Mouse (Mus musculus): ENCODE measurements at regions not wholly inside any gene's neighbourhood (a gene's known extent, or its start where the extent isn't known, plus 50 kb on each side); places are given as distances from the start of the nearest gene placed in this dataset.

- H3K27ac ChIP-seq (ENCODE audit: insufficient read depth, low read length): no peak overlapping the region
- TF ChIP-seq CTCF (IDR thresholded peaks at IDR 0.05; ENCODE audit: low read depth, low read length) (no peak), EP300 (IDR thresholded peaks at IDR 0.05; ENCODE audit: insufficient read depth, low read depth, low read length) (no peak), POLR2A (IDR thresholded peaks at IDR 0.05; ENCODE audit: insufficient read depth, low read length) (no peak)
- H3K4me3 ChIP-seq (ENCODE audit: low read depth, low read length): no peak overlapping the region
- no peaks in the 10 kb centered on the region for H3K36me3 ChIP-seq (ENCODE audit: control insufficient read depth, insufficient read depth, low read length, poor library complexity, severe bottlenecking)
- no peak overlapping the region for H3K9ac ChIP-seq (ENCODE audit: low read depth, poor library complexity, severe bottlenecking)
- no peaks in the 10 kb centered on the region for H3K9me3 ChIP-seq (replicated peaks; ENCODE audit: control insufficient read depth, insufficient read depth, low read length, poor library complexity, severe bottlenecking)
- peaks cover 4% of the 10 kb centered on the region; the same call in 1 of the 2 replicates for H3K27me3 ChIP-seq (ENCODE audit: control insufficient read depth, insufficient read depth, low read length, poor library complexity, severe bottlenecking)
- no peaks in the 10 kb centered on the region for H3K4me1 ChIP-seq (ENCODE audit: control insufficient read depth, insufficient read depth, low read length)
Measured at GRCm38 (mm10) chr16:78247189-78247588, 54.1 kb upstream of the Cxadr start.

- no peak overlapping the region for H3K27ac ChIP-seq (ENCODE audit: insufficient read depth, low read length)
- H3K9ac ChIP-seq (ENCODE audit: low read depth, poor library complexity, severe bottlenecking): no peak overlapping the region
- no peaks in the 10 kb centered on the region for H3K36me3 ChIP-seq (ENCODE audit: control insufficient read depth, insufficient read depth, low read length, poor library complexity, severe bottlenecking)
- no peak overlapping the region for H3K4me3 ChIP-seq (ENCODE audit: low read depth, low read length)
- no peak for TF ChIP-seq CTCF (IDR thresholded peaks at IDR 0.05; ENCODE audit: low read depth, low read length)
- no peak for TF ChIP-seq EP300 (IDR thresholded peaks at IDR 0.05; ENCODE audit: insufficient read depth, low read depth, low read length)
- no peak for TF ChIP-seq POLR2A (IDR thresholded peaks at IDR 0.05; ENCODE audit: insufficient read depth, low read length)
- peaks cover 3% of the 10 kb centered on the region; the same call in 1 of the 2 replicates for H3K27me3 ChIP-seq (ENCODE audit: control insufficient read depth, insufficient read depth, low read length, poor library complexity, severe bottlenecking)
- H3K4me1 ChIP-seq (ENCODE audit: control insufficient read depth, insufficient read depth, low read length): no peaks in the 10 kb centered on the region
- no peaks in the 10 kb centered on the region for H3K9me3 ChIP-seq (replicated peaks; ENCODE audit: control insufficient read depth, insufficient read depth, low read length, poor library complexity, severe bottlenecking)
Measured at GRCm38 (mm10) chr16:78242678-78243077, 58.6 kb upstream of the Cxadr start.

GRCm38 (mm10) chr16:78240152-78240551 lies 61.1 kb upstream of the Cxadr start:
- H3K27me3 ChIP-seq (ENCODE audit: control insufficient read depth, insufficient read depth, low read length, poor library complexity, severe bottlenecking): peaks cover 12% of the 10 kb centered on the region; the same call in 1 of the 2 replicates
- TF ChIP-seq EP300 (IDR thresholded peaks at IDR 0.05; ENCODE audit: insufficient read depth, low read depth, low read length) (no peak), POLR2A (IDR thresholded peaks at IDR 0.05; ENCODE audit: insufficient read depth, low read length) (no peak), CTCF (IDR thresholded peaks at IDR 0.05; ENCODE audit: low read depth, low read length) (no peak)
- H3K27ac ChIP-seq (ENCODE audit: insufficient read depth, low read length): no peak overlapping the region
- H3K4me1 ChIP-seq (ENCODE audit: control insufficient read depth, insufficient read depth, low read length): peaks cover 1% of the 10 kb centered on the region
- no peaks in the 10 kb centered on the region for H3K36me3 ChIP-seq (ENCODE audit: control insufficient read depth, insufficient read depth, low read length, poor library complexity, severe bottlenecking)
- no peaks in the 10 kb centered on the region; the same call in 1 of the 2 replicates for H3K9me3 ChIP-seq (replicated peaks; ENCODE audit: control insufficient read depth, insufficient read depth, low read length, poor library complexity, severe bottlenecking)
- no peak overlapping the region for H3K4me3 ChIP-seq (ENCODE audit: low read depth, low read length)
- no peak overlapping the region for H3K9ac ChIP-seq (ENCODE audit: low read depth, poor library complexity, severe bottlenecking)

GRCm38 (mm10) chr16:78238052-78238701 lies 63.1 kb upstream of the Cxadr start:
- H3K36me3 ChIP-seq (ENCODE audit: control insufficient read depth, insufficient read depth, low read length, poor library complexity, severe bottlenecking): no peaks in the 10 kb centered on the region
- no peak overlapping the region for H3K9ac ChIP-seq (ENCODE audit: low read depth, poor library complexity, severe bottlenecking)
- H3K9me3 ChIP-seq (replicated peaks; ENCODE audit: control insufficient read depth, insufficient read depth, low read length, poor library complexity, severe bottlenecking): no peaks in the 10 kb centered on the region; the same call in 1 of the 2 replicates
- no peak for TF ChIP-seq POLR2A (IDR thresholded peaks at IDR 0.05; ENCODE audit: insufficient read depth, low read length)
- no peak for TF ChIP-seq CTCF (IDR thresholded peaks at IDR 0.05; ENCODE audit: low read depth, low read length)
- H3K4me1 ChIP-seq (ENCODE audit: control insufficient read depth, insufficient read depth, low read length): peaks cover 1% of the 10 kb centered on the region
- no peak overlapping the region for H3K27ac ChIP-seq (ENCODE audit: insufficient read depth, low read length)
- H3K27me3 ChIP-seq (ENCODE audit: control insufficient read depth, insufficient read depth, low read length, poor library complexity, severe bottlenecking): peaks cover 12% of the 10 kb centered on the region; the same call in 1 of the 2 replicates
- H3K4me3 ChIP-seq (ENCODE audit: low read depth, low read length): no peak overlapping the region

GRCm38 (mm10) chr16:78237641-78238051 lies 63.6 kb upstream of the Cxadr start:
- Histone ChIP-seq H3K27me3 (ENCODE audit: control insufficient read depth, insufficient read depth, low read length, poor library complexity, severe bottlenecking) (peaks cover 12% of the 10 kb centered on the region; the same call in 1 of the 2 replicates), H3K9ac (ENCODE audit: low read depth, poor library complexity, severe bottlenecking) (no peak overlapping the region), H3K36me3 (ENCODE audit: control insufficient read depth, insufficient read depth, low read length, poor library complexity, severe bottlenecking) (no peaks in the 10 kb centered on the region), H3K4me3 (ENCODE audit: low read depth, low read length) (no peak overlapping the region), H3K4me1 (ENCODE audit: control insufficient read depth, insufficient read depth, low read length) (peaks cover 1% of the 10 kb centered on the region), H3K27ac (ENCODE audit: insufficient read depth, low read length) (no peak overlapping the region), H3K9me3 (replicated peaks; ENCODE audit: control insufficient read depth, insufficient read depth, low read length, poor library complexity, severe bottlenecking) (no peaks in the 10 kb centered on the region; the same call in 1 of the 2 replicates)
- TF ChIP-seq CTCF (IDR thresholded peaks at IDR 0.05; ENCODE audit: low read depth, low read length) (no peak), POLR2A (IDR thresholded peaks at IDR 0.05; ENCODE audit: insufficient read depth, low read length) (no peak), EP300 (IDR thresholded peaks at IDR 0.05; ENCODE audit: insufficient read depth, low read depth, low read length) (no peak)

Measured in ES-Bruce4 (cell line).